Mouse (Mus musculus): ENCODE measurements around the gene C9.
A peak's percentile ranks its signal among the peaks of the same experiment; 100 is the strongest.

Gene C9

DNA sequence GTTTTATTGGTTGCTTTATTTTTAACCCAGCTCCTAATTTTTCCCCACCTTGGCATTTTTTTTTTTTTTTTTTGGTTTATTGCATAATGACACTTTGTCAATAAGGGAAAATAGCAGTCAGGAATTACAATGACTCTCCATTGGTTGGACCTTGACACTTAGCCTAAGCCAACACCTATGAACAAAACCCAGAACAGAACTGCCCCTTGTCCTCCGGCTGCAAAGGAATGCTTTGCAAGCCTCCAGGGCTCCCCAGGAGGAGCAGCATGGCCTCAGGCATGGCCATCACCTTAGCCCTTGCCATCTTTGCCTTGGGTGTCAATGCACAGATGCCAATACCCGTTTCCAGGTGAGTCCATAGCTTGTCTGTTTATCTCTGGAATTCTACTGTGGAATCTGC is at the start of gene C9:
TSS of gene C9 (plus strand) at position 193 of the 400 bp plus-strand sequence.
- DNase-seq = no peak

- no peak for DNase-seq
These were observed 46.9 kb upstream of the C9 start for GRCm38 (mm10) chr15:6398211-6398610.

GRCm38 (mm10) chr15:6398881-6399280 is 46.2 kb upstream of the C9 start:
- no peak for DNase-seq

DNA sequence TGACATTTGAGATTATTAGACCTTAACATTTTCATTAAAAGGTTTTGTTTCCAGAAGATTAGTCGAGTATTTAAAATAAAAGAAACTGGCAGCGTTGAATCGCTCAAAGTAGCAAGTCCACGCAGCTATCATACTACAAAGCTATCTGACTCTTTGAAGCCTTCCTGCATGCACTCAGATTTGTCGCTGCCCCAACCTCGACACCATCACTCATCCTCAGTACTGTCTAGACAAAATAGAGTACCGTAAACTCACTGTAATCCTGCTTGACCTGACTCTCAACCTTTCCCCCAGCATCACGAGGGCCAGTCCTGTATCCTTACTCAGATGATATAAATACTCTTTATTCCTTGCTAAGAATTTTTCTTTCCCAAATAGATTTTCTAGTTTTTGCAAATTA is 45.0 kb upstream of the C9 start:
- no peak for DNase-seq

DNA sequence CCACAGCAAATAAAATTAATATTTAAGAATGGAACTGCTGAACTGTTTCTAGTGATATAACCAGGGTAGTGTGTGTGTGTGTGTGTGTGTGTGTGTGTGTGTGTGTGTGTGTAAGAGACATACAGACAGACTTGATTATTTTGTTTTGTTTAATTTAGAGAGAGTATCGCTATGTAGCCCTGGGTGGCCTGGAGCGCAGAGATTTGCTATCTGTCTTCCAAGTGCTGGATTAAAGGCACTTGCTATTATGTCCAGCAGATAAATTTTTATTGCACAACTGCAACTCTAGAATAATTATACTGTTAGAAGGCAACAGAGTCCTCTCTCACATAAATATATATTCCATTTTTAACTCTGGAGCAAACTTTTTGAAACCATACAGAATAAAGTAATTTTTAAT is 42.7 kb upstream of the C9 start:
- no peak for DNase-seq

GRCm38 (mm10) chr15:6404172-6404571 is 41.0 kb upstream of the C9 start:
- no peak for DNase-seq

GRCm38 (mm10) chr15:6406771-6407170 is 38.4 kb upstream of the C9 start:
- DNase-seq = no peak

DNA sequence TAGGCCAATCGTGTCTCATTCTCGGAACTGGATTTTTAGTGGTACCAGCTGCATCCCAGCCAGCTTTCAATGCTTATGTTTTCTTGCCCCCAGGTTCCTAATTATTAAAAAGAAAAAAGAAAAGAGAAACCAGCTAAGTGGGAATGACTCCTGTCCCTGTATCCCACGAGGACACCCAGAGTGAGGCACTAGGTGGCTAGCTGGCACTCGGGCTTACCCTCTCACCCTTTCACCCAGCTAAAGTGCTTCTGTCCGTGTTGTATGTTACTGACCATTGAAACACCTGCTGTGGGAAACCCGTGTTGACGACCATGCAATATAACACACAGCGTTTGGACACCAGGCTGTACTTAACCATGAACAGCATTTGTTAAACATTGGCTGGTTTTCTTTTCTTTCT is 36.1 kb upstream of the C9 start:
- DNase-seq = no peak

- DNase-seq = no peak
These were observed 35.0 kb upstream of the C9 start for GRCm38 (mm10) chr15:6410161-6410560.

GRCm38 (mm10) chr15:6411334-6411733 is 33.8 kb upstream of the C9 start:
- DNase-seq = no peak

DNA sequence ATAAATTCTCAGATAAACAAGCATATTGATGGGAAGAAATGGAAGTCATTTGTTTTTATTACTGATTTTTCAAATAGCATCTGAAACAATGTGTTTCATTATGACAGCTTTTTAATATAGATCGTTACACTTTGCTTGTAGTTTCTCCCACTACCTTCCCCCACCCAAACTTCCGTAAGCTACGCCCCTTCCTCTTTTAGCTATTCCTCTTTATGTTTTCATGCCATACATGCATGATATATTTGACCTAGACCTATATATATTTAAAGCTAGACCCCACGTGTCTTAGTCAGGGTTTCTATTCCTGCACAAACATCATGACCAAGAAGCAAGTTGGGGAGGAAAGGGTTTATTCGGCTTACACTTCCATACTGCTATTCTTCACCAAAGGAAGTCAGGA is 29.8 kb upstream of the C9 start:
- DNase-seq = no peak

DNA sequence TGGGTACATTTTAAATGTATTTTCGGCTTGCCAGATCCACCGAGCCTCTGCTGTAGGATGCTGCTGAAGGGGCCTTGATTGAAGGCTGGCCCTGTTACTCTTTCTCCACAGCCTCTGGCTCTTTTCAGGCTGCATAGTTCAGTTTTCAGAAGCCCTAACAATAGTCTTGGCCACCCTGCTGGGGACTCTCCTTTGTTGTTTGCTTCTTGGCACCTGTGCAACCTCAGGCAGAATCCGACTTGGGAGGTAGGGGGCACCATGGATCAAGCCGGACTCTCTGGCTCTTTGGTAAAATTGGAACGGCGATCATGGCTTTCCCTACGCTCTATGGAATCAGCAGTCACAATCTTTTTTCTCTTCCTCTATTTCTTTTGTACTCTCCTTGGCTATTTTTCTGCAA is 13.3 kb upstream of the C9 start:
- peak; percentile 17 to 33 for DNase-seq

GRCm38 (mm10) chr15:6432411-6432810 is 12.7 kb upstream of the C9 start:
- DNase-seq = peak; percentile 45 to 69

- DNase-seq = no peak
These were observed 9.8 kb upstream of the C9 start for GRCm38 (mm10) chr15:6435281-6435680.

GRCm38 (mm10) chr15:6435773-6436172 is 9.4 kb upstream of the C9 start:
- peak; percentile 57 to 62 for DNase-seq

GRCm38 (mm10) chr15:6438685-6439084 is 6.4 kb upstream of the C9 start:
- no peak for DNase-seq

- no peak for DNase-seq
These were observed 675 bp upstream of the C9 start for GRCm38 (mm10) chr15:6444452-6444851.

DNA sequence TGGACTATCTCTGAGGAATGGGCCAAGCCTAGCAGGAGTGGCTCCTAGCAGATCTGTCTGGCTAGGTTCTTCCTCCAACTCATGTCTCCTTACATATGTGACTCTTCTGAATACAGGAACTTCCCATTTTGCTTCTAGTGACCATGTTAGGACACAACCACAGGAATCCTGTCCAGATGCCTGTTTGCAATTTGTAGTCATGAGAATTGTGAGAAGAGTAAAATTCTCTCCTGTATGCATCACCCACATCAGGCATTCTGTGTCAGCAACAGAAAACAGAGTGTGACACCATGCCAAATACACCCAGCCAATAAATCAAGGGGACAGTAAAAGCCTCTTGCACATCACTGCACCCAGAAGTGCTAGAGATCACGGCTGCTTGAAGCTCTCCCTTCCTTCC is 1.1 kb downstream of the C9 start:
- DNase-seq = no peak

GRCm38 (mm10) chr15:6448892-6449291 is 3.8 kb downstream of the C9 start:
- peak; percentile 4 to 15 for DNase-seq

GRCm38 (mm10) chr15:6454461-6454860 is 9.3 kb downstream of the C9 start:
- no peak for DNase-seq

DNA sequence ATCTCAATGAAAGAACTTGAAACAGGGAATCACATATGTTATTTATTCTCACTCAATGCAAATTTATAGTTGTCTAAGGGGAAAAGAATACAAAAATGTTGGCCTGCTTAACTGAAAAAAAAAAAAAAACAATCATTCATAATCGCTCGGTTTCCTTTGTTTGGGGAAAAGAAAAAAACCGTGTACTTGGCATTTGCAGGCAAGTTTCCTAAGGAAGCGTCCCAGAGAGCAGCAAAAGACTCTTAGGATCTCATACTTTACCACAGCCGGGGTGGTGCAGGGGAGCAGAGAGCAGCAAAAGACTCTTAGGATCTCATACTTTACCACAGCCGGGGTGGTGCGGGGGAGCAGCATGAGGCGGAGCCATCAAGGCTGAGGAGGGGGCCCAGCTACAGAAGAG is 16.3 kb downstream of the C9 start:
- no peak for DNase-seq

DNA sequence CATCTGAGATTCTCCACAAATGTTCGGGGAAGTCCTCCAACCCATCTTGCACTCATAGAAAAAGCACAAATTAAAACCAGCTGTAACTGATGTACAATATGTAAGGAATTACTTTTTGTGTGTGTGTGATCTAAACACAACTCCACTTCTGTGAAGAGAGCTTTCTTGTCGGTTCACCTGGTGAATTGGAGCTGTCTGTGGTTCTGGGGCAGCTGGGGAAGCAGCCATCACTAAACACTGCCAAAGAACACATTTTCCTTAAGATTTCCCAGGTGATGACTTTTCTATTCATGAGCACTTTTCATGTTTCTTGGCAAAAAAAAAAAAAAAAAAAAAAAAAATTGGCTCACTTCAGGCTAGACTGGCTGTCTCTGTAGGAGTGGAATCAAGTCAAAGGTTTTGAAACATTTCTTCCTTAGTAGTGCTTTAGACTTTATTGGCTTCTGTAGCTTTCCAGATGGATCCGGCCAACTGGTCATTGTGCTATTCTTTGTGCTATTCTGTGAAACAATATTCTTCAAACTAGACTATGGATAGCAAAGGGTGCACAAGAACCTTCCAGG is 18.3 kb downstream of the C9 start:
- no peak for DNase-seq

- no peak for DNase-seq
These were observed 21.9 kb downstream of the C9 start for GRCm38 (mm10) chr15:6466995-6467394.

DNA sequence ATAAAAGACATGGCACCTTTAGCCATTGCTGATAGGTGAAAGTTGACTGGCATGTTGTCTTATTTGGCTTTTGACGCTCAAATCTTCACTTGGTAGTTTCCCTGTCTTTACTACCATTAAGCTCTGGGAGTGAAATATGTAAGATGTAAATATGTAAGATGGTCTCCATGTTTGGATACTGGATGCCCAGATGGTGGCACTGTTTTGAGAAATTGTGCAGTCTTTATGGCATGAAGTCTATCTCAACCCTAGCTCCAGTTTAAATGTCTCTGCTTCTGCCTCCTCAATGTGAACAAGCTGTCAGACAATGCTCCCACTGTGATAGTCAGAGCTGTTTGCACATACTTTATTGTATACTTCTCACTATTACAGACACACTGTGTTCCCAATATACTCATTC is 23.7 kb downstream of the C9 start:
- DNase-seq = no peak

DNA sequence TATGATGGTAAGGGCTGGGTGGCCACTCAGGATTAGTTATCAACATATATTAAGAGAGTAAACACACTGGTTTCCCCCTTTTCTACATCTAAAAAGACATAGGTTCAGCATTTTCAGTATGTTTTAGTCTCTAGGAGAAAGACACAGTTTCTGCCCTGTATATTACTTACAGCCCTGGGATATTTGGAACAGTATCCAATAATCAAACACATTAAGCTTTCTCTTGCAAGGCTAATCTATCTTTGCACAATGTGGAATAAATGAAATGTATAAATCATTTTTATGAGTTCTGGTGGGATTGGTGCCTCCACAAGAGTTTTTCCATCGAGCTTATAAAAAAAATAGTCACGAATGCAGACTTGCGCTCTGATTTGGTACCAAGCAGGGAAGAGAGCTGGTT is 24.3 kb downstream of the C9 start:
- no peak for DNase-seq

GRCm38 (mm10) chr15:6483561-6483960 is 38.4 kb downstream of the C9 start:
- DNase-seq = no peak

All from cerebellum, postnatal 10 days (tissue).